In genomic region chr14:66521836-66522629, GRCm38 (mm10) we compare ENCODE assay signal across 11 mouse cellular contexts.
DNase-seq lines count a peak whose midpoint lies in the region; ATAC-seq and TF ChIP-seq lines count a peak whose summit lies in the region.
"Had no signal": no experiment of that assay in that cellular context is flagged by ENCODE, and none has a peak within 500 bp of the region (broad histone marks: within the 10 kb centered on the region; RNA-seq: fewer than 3 reads in every experiment).

No protein-coding gene starts in this region.

- intact Hi-C loops in gastrocnemius, postnatal 14 days (cut with DNase I; ENCODE audit: low total_unique reads), result no loop called here

- no peak overlapping the region for H3K4me2 ChIP-seq in hindbrain, embryonic 15.5 days
- H3K4me2 ChIP-seq in intestine, postnatal 0 days (replicated peaks; ENCODE audit: low read depth), result no peak overlapping the region
- H3K4me2 ChIP-seq: embryonic facial prominence, embryonic 12.5 days; heart, embryonic 13.5 days; stomach, embryonic 15.5 days had no signal

- H3K4me3 ChIP-seq in brown adipose tissue, adult 24 weeks (ENCODE audit: insufficient read depth, low read depth, low read length), result no peak overlapping the region
- H3K4me3 ChIP-seq in hindbrain, embryonic 15.5 days, result no peak overlapping the region
- no peak overlapping the region for H3K4me3 ChIP-seq in intestine, postnatal 0 days (ENCODE audit: low read depth, low read length)
- H3K4me3 ChIP-seq: embryonic facial prominence, embryonic 12.5 days; heart, embryonic 13.5 days; stomach, embryonic 15.5 days had no signal

- peaks cover 4% of the 10 kb centered on the region for H3K4me1 ChIP-seq in brown adipose tissue, adult 24 weeks (ENCODE audit: control insufficient read depth, insufficient read depth, insufficient read length, low read length)
- H3K4me1 ChIP-seq in hindbrain, embryonic 15.5 days (replicated peaks), result peaks cover 14% of the 10 kb centered on the region
- no peaks in the 10 kb centered on the region for H3K4me1 ChIP-seq in intestine, postnatal 0 days (replicated peaks; ENCODE audit: control insufficient read depth, insufficient read depth, low read length)
- H3K4me1 ChIP-seq: embryonic facial prominence, embryonic 12.5 days; heart, embryonic 13.5 days; stomach, embryonic 15.5 days had no signal

- ATAC-seq in hindbrain, embryonic 15.5 days (ENCODE audit: low FRiP score, low read depth), result no peak
- no peak for ATAC-seq in intestine, postnatal 0 days

- TF ChIP-seq CTCF in intestine, postnatal 0 days (IDR thresholded peaks at IDR 0.05; ENCODE audit: low read depth), result no peak

- no peaks in the 10 kb centered on the region for H3K27me3 ChIP-seq in hindbrain, embryonic 15.5 days
- H3K27me3 ChIP-seq in intestine, postnatal 0 days (replicated peaks; ENCODE audit: control insufficient read depth, insufficient read depth, low read length), result no peaks in the 10 kb centered on the region
- H3K27me3 ChIP-seq: embryonic facial prominence, embryonic 12.5 days; heart, embryonic 13.5 days; stomach, embryonic 15.5 days had no signal

- DNase-seq in adrenal gland, adult 2 months, result peak; percentile 27
- DNase-seq in adrenal gland, adult 18-20 months (ENCODE audit: low spot score in 2 of 2), result no peak
- DNase-seq in kidney, postnatal 36 days, result peak; percentile 35 to 44
- DNase-seq in kidney, adult 11 months, result no peak
- no peak for DNase-seq in gastrocnemius, postnatal 14 days

- 49% methylated on average over 7 of the region's 7 CpGs for WGBS in hindbrain, embryonic 15.5 days
- WGBS in intestine, postnatal 0 days, result 58% methylated on average over 7 of the region's 7 CpGs

- no peaks in the 10 kb centered on the region for H3K9me3 ChIP-seq in hindbrain, embryonic 15.5 days
- no peaks in the 10 kb centered on the region for H3K9me3 ChIP-seq in intestine, postnatal 0 days (ENCODE audit: control insufficient read depth)
- H3K9me3 ChIP-seq: embryonic facial prominence, embryonic 12.5 days; heart, embryonic 13.5 days; stomach, embryonic 15.5 days had no signal

- H3K36me3 ChIP-seq in hindbrain, embryonic 15.5 days, result no peaks in the 10 kb centered on the region
- H3K36me3 ChIP-seq in intestine, postnatal 0 days (ENCODE audit: control insufficient read depth, insufficient read depth), result no peaks in the 10 kb centered on the region
- H3K36me3 ChIP-seq: embryonic facial prominence, embryonic 12.5 days; heart, embryonic 13.5 days; stomach, embryonic 15.5 days had no signal

- H3K9ac ChIP-seq in hindbrain, embryonic 15.5 days, result no peak overlapping the region
- no peak overlapping the region for H3K9ac ChIP-seq in intestine, postnatal 0 days (ENCODE audit: low read depth, low read length)
- H3K9ac ChIP-seq: embryonic facial prominence, embryonic 12.5 days; heart, embryonic 13.5 days; stomach, embryonic 15.5 days had no signal

- H3K27ac ChIP-seq in brown adipose tissue, adult 24 weeks (replicated peaks; ENCODE audit: low read depth, low read length), result peak overlapping the region; percentile 99
- peak overlapping the region; percentile 49; the same call in 1 of the 2 replicates for H3K27ac ChIP-seq in hindbrain, embryonic 15.5 days (replicated peaks)
- H3K27ac ChIP-seq in intestine, postnatal 0 days (ENCODE audit: low read depth, low read length), result no peak overlapping the region
- H3K27ac ChIP-seq: embryonic facial prominence, embryonic 12.5 days; heart, embryonic 13.5 days; stomach, embryonic 15.5 days had no signal

Comparison
In these comparisons a context has a peak if more than half of its experiments do, and no peak if none do; other contexts are left out.
1. DNase-seq: peak in adrenal gland, adult 2 months (single experiment) and kidney, postnatal 36 days (2 of 2); none in adrenal gland, adult 18-20 months (0 of 2), kidney, adult 11 months (single experiment) and gastrocnemius, postnatal 14 days (single experiment).